Mouse (Mus musculus): ENCODE measurements around the gene Lnpep.

DNA sequence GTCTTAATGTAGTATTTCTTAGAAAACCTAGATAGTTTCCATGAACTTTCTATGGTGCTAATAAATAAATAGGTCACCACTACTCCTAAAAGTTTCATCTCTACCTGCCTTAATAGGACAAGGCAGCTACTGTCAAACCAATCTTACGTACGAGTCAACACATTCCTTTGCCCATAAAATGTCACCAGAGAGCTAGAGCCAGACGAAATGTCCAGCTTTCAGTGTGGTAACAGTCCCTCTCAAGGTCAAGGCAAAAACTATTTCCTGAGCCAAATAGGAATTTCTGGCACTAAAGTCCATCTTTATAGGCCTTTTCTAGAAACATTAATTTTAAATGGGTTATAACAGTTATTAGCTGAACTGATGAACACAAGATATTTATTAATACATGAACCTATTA, 3.3 kb downstream of the Lnpep start:
- no peak for TF ChIP-seq GATA1 (IDR thresholded peaks at IDR 0.05; ENCODE audit: borderline replicate concordance, low read length)
- TF ChIP-seq CTCF (IDR thresholded peaks at IDR 0.05; ENCODE audit: low read depth, low read length) = no peak
- no peak for TF ChIP-seq GATA2 (IDR thresholded peaks at IDR 0.05; ENCODE audit: borderline replicate concordance, low read depth, low read length)
- no peak for TF ChIP-seq TAL1 (conservative IDR thresholded peaks at IDR 0.05; ENCODE audit: low read depth, low read length)
- no peak for TF ChIP-seq POLR2AphosphoS5 (IDR thresholded peaks at IDR 0.05; ENCODE audit: insufficient replicate concordance, low read depth, low read length)

All from G1E (cell line).